Mouse (Mus musculus): ENCODE measurements around the gene Pidd1.
A peak's percentile ranks its signal among the peaks of the same experiment; 100 is the strongest.

The Pidd1 gene

GRCm38 (mm10) chr7:141443828-141444237 is at the start of gene Pidd1:
Gene Pidd1, minus strand, starts transcription at chr7:141444025.
- DNase-seq (ENCODE audit: low spot score in 2 of 2), result peak in 1 of 2 experiments; percentile 57

GRCm38 (mm10) chr7:141492738-141493137 is 48.9 kb upstream of the Pidd1 start:
- no peak for DNase-seq (ENCODE audit: low spot score in 2 of 2)

GRCm38 (mm10) chr7:141491151-141491550 is 47.3 kb upstream of the Pidd1 start:
- DNase-seq (ENCODE audit: low spot score in 2 of 2), result no peak

GRCm38 (mm10) chr7:141487141-141487540 is 43.3 kb upstream of the Pidd1 start:
- no peak for DNase-seq (ENCODE audit: low spot score in 2 of 2)

GRCm38 (mm10) chr7:141486239-141486638 is 42.4 kb upstream of the Pidd1 start:
- no peak for DNase-seq (ENCODE audit: low spot score in 2 of 2)

- no peak for DNase-seq (ENCODE audit: low spot score in 2 of 2)
Measured at GRCm38 (mm10) chr7:141485606-141486005, 41.8 kb upstream of the Pidd1 start.

GRCm38 (mm10) chr7:141485186-141485585 is 41.4 kb upstream of the Pidd1 start:
- DNase-seq (ENCODE audit: low spot score in 2 of 2), result no peak

GRCm38 (mm10) chr7:141484186-141485120 is 40.6 kb upstream of the Pidd1 start:
- no peak for DNase-seq (ENCODE audit: low spot score in 2 of 2)

GRCm38 (mm10) chr7:141483114-141483653 is 39.4 kb upstream of the Pidd1 start:
- no peak for DNase-seq (ENCODE audit: low spot score in 2 of 2)

GRCm38 (mm10) chr7:141482531-141483024 is 38.8 kb upstream of the Pidd1 start:
- no peak for DNase-seq (ENCODE audit: low spot score in 2 of 2)

- peak; percentile 36 to 49 for DNase-seq (ENCODE audit: low spot score in 2 of 2)
Measured at GRCm38 (mm10) chr7:141481498-141482401, 37.9 kb upstream of the Pidd1 start.

- DNase-seq (ENCODE audit: low spot score in 2 of 2), result peak; percentile 77 to 79
Measured at GRCm38 (mm10) chr7:141480842-141481497, 37.1 kb upstream of the Pidd1 start.

- peak; percentile 36 to 46 for DNase-seq (ENCODE audit: low spot score in 2 of 2)
Measured at GRCm38 (mm10) chr7:141478270-141478748, 34.5 kb upstream of the Pidd1 start.

GRCm38 (mm10) chr7:141477578-141478269 is 33.9 kb upstream of the Pidd1 start:
- DNase-seq (ENCODE audit: low spot score in 2 of 2), result peak; percentile 36 to 48

- DNase-seq (ENCODE audit: low spot score in 2 of 2), result peak in 1 of 2 experiments; percentile 65
Measured at GRCm38 (mm10) chr7:141476981-141477370, 33.2 kb upstream of the Pidd1 start.

- peak; percentile 94 to 97 for DNase-seq (ENCODE audit: low spot score in 2 of 2)
Measured at GRCm38 (mm10) chr7:141476226-141476980, 32.6 kb upstream of the Pidd1 start.

GRCm38 (mm10) chr7:141475805-141476158 is 32.0 kb upstream of the Pidd1 start:
- DNase-seq (ENCODE audit: low spot score in 2 of 2), result no peak

GRCm38 (mm10) chr7:141475011-141475804 is 31.4 kb upstream of the Pidd1 start, which contains the start of the genes Polr2l and Tspan4:
Gene Polr2l, minus strand, starts transcription at chr7:141475132.
Gene Tspan4, plus strand, starts transcription at chr7:141475240.
- peak; percentile 85 to 87 for DNase-seq (ENCODE audit: low spot score in 2 of 2)

- DNase-seq (ENCODE audit: low spot score in 2 of 2), result no peak
Measured at GRCm38 (mm10) chr7:141474160-141474559, 30.3 kb upstream of the Pidd1 start.

Measured in heart, adult 9 months (tissue).